Comparison of ENCODE assay signal across 28 mouse cellular contexts in genomic region chr5:118048412-118048811, GRCm38 (mm10). TPM values are rescaled to one million over a fixed set of nuclear protein-coding genes. Genes with fewer than 3 reads are reported as not detected.
DNase-seq lines count a peak whose midpoint lies in the region; ATAC-seq lines count a peak whose summit lies in the region.
"Had no signal": no experiment of that assay in that cellular context is flagged by ENCODE, and none has a peak within 500 bp of the region (broad histone marks: within the 10 kb centered on the region; RNA-seq: fewer than 3 reads in every experiment).

No protein-coding gene starts in this region.

- no peaks in the 10 kb centered on the region for H3K9me3 ChIP-seq in liver, embryonic 16.5 days (replicated peaks; ENCODE audit: control insufficient read depth, low read length)
- H3K9me3 ChIP-seq: hindbrain, embryonic 13.5 days; kidney, embryonic 15.5 days; limb, embryonic 10.5 days; midbrain, embryonic 13.5 days; neural tube, embryonic 15.5 days had no signal

- no peak overlapping the region for H3K9ac ChIP-seq in liver, embryonic 16.5 days (ENCODE audit: low read depth, low read length)
- H3K9ac ChIP-seq: forebrain, postnatal 0 days; hindbrain, embryonic 13.5 days; kidney, embryonic 15.5 days; midbrain, embryonic 13.5 days; neural tube, embryonic 15.5 days had no signal

- no peaks in the 10 kb centered on the region for H3K27me3 ChIP-seq in liver, embryonic 16.5 days (ENCODE audit: control insufficient read depth, insufficient read depth, low read depth, low read length)
- H3K27me3 ChIP-seq: hindbrain, embryonic 13.5 days; kidney, embryonic 15.5 days; midbrain, embryonic 13.5 days; neural tube, embryonic 15.5 days had no signal

- no peak overlapping the region for H3K4me3 ChIP-seq in liver, embryonic 16.5 days (ENCODE audit: low read depth, low read length)
- H3K4me3 ChIP-seq: hindbrain, embryonic 13.5 days; kidney, embryonic 15.5 days; limb, embryonic 10.5 days; midbrain, embryonic 13.5 days; myocyte; neural tube, embryonic 15.5 days had no signal

- 27% methylated on average over 4 of the region's 4 CpGs for WGBS in liver, embryonic 16.5 days (ENCODE audit: insufficient replicate concordance)

- H3K27ac ChIP-seq in liver, embryonic 16.5 days (ENCODE audit: low read length): peak overlapping the region; percentile 61; the same call in 1 of the 2 replicates
- H3K27ac ChIP-seq: hindbrain, embryonic 13.5 days; kidney, embryonic 15.5 days; limb, embryonic 10.5 days; midbrain, embryonic 13.5 days; neural tube, embryonic 15.5 days; stomach, postnatal 0 days had no signal

- DNase-seq in thymus, postnatal 0 days (ENCODE audit: low spot score): peak; percentile 38
- DNase-seq in thymus, postnatal 36 days: no peak
- DNase-seq in retina, embryonic 14.5 days (ENCODE audit: low spot score): no peak
- no peak for DNase-seq in cerebellum, adult 11-12 months
- no peak for DNase-seq in frontal cortex, postnatal 36 days (ENCODE audit: low spot score in 2 of 2)
- DNase-seq: adrenal gland, postnatal 10 days; cerebellum, postnatal 10 days; embryo, embryonic 11 days; forebrain, postnatal 0 days; heart, postnatal 10 days; kidney, postnatal 4 days; layer of hippocampus, adult 9-11 months; lung, adult 2 months; lung, postnatal 4 days; retina, postnatal 1 day; thymus, postnatal 4 days had no signal

- H3K36me3 ChIP-seq in liver, embryonic 16.5 days (ENCODE audit: control insufficient read depth, insufficient read depth): no peaks in the 10 kb centered on the region
- H3K36me3 ChIP-seq: hindbrain, embryonic 13.5 days; kidney, embryonic 15.5 days; limb, embryonic 10.5 days; midbrain, embryonic 13.5 days; neural tube, embryonic 15.5 days had no signal

- H3K4me2 ChIP-seq in liver, embryonic 16.5 days (ENCODE audit: low read depth, low read length): no peak overlapping the region
- H3K4me2 ChIP-seq: heart, embryonic 11.5 days; hindbrain, embryonic 13.5 days; kidney, embryonic 15.5 days; midbrain, embryonic 13.5 days; neural tube, embryonic 15.5 days had no signal

- no peaks in the 10 kb centered on the region for H3K4me1 ChIP-seq in liver, embryonic 16.5 days (ENCODE audit: control insufficient read depth, low read depth, low read length)
- H3K4me1 ChIP-seq: hindbrain, embryonic 13.5 days; limb, embryonic 10.5 days; midbrain, embryonic 13.5 days; neural tube, embryonic 15.5 days had no signal

- ATAC-seq in common myeloid progenitor, adult 5-6 weeks (replicated peaks; ENCODE audit: low read depth, poor library complexity, severe bottlenecking): peak; percentile 54
- no peak for ATAC-seq in liver, embryonic 16.5 days (ENCODE audit: low read depth)
- ATAC-seq in megakaryocyte-erythroid progenitor cell, adult 5-6 weeks (replicated peaks; ENCODE audit: low FRiP score, low TSS enrichment, poor library complexity, severe bottlenecking): no peak
- ATAC-seq: forebrain, postnatal 0 days; intestine, embryonic 16.5 days; midbrain, embryonic 13.5 days had no signal

RNA-seq across cellular contexts. Expression of gene Tesc, which starts 20.9 kb away (rescaled TPM):
- 13.7 and 15.8 TPM in 2 replicates for polyA plus RNA-seq in thymus, postnatal 0 days (2015; fragmentation: Nextera tagmentation; extraction: Ambion mirVana)
- total RNA-seq in common myeloid progenitor, adult 5-6 weeks (2017): not detected in 2 replicates
- 1.3 and 1.9 TPM in 2 replicates for polyA plus RNA-seq in liver, embryonic 16.5 days (2015; fragmentation: Nextera tagmentation; extraction: Ambion mirVana)
- not detected in 2 replicates for total RNA-seq in megakaryocyte-erythroid progenitor cell, adult 5-6 weeks (2014; fragmentation: Nextera tagmentation)
- total RNA-seq in megakaryocyte-erythroid progenitor cell, adult 5-6 weeks (2017): not detected in 2 replicates
